Mouse (Mus musculus): ENCODE results near the gene Il7r. TPM values are rescaled to one million over a fixed set of nuclear protein-coding genes. Genes with fewer than 3 reads are reported as not detected.
A peak's percentile ranks its signal among the peaks of the same experiment; 100 is the strongest.

The Il7r gene
- total and polyA plus RNA-seq, 3 experiments: not detected

DNA sequence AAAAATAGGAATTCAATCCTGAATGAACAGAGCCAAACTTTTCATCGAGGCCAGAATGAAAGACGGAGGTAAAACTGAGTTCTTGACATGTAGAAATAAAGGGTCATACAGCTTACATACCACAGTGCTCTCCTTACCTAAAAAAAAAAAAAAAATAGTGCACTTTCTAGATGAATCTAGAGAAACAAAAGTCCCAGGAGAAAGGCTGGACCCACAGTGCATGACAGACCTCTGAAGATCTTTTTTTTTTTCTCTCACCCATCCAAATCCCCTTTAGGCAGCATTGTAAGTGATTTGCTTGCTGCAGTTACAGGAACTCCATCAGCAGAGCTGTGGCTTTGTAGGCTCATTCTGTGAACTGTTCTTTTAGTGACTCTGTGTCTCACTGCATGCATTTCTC lies 19.0 kb upstream of the Il7r start:
- Histone ChIP-seq H3K36me3 (ENCODE audit: control insufficient read depth in 1 of 2, insufficient read depth in 2 of 2, low read length in 2 of 2) (no peaks in the 10 kb centered on the region), H3K79me2 (ENCODE audit: control insufficient read depth, insufficient read depth, low read length, poor library complexity) (no peaks in the 10 kb centered on the region), H3K9ac (ENCODE audit: control insufficient read depth, low read depth, low read length, poor library complexity, severe bottlenecking) (no peak overlapping the region), H3K9me3 (replicated peaks; ENCODE audit: insufficient read depth, low read length) (no peaks in the 10 kb centered on the region), H3K4me1 (ENCODE audit: control insufficient read depth in 1 of 2, insufficient read depth in 2 of 2, low read length in 2 of 2) (no peaks in the 10 kb centered on the region), H3K27ac (ENCODE audit: control insufficient read depth, low read depth, low read length) (no peak overlapping the region), H3K27me3 (ENCODE audit: control insufficient read depth in 1 of 2, insufficient read depth in 2 of 2, low read length in 2 of 2) (peaks cover 0 to 1% of the 10 kb centered on the region in 2 experiments; a peak in 3 of 4 replicates), H3K4me3 (ENCODE audit: control insufficient read depth in 1 of 2, insufficient read depth in 1 of 2, low read depth in 2 of 2, low read length in 2 of 2) (no peak overlapping the region)
- TF ChIP-seq POLR2AphosphoS2 (IDR thresholded peaks at IDR 0.05; ENCODE audit: low read length) (no peak), ZMIZ1 (IDR thresholded peaks at IDR 0.05; ENCODE audit: low read depth, low read length) (no peak), NRF1 (IDR thresholded peaks at IDR 0.05; ENCODE audit: insufficient read depth, low read depth, low read length, poor library complexity, severe bottlenecking) (no peak)
- no peak for DNase-seq (ENCODE audit: low read depth, low spot score)

DNA sequence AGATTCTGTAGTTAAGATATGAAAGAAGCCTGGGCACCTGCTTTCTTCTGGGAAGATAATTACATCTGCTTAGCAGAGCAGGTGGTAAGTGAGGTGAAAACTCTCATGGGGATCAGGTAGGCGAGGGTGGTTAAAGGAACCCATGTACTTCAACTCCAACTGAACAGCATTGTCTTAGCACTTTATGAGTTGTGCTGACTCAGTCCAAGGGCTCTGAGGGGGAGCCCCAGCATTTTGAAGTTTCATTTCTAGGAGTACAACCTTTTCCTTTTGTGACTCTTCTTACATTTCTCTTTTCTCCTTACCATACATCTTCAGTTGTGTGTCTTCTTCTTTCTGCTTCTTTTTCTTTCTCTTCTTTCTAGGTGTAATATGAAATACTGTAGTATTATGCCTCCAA lies 5.2 kb upstream of the Il7r start:
- H3K79me2 ChIP-seq (ENCODE audit: control insufficient read depth, insufficient read depth, low read length, poor library complexity): no peaks in the 10 kb centered on the region
- TF ChIP-seq USF1 (IDR thresholded peaks at IDR 0.05; ENCODE audit: low read depth, low read length) (no peak), EP300 (IDR thresholded peaks at IDR 0.05; ENCODE audit: low read depth in 1 of 2, low read length in 2 of 2) (no peak), MAFK (IDR thresholded peaks at IDR 0.05; ENCODE audit: borderline replicate concordance, low read depth, low read length) (no peak), CHD2 (IDR thresholded peaks at IDR 0.05; ENCODE audit: low read length) (no peak), SIN3A (IDR thresholded peaks at IDR 0.05; ENCODE audit: low read length) (no peak), MXI1 (IDR thresholded peaks at IDR 0.05; ENCODE audit: low read depth, low read length) (no peak)
- no peaks in the 10 kb centered on the region for H3K9me3 ChIP-seq (replicated peaks; ENCODE audit: insufficient read depth, low read length)
- no peak overlapping the region for H3K27ac ChIP-seq (ENCODE audit: control insufficient read depth, low read depth, low read length)
- no peaks in the 10 kb centered on the region for H3K4me1 ChIP-seq (ENCODE audit: control insufficient read depth in 1 of 2, insufficient read depth in 2 of 2, low read length in 2 of 2)
- no peaks in the 10 kb centered on the region for H3K36me3 ChIP-seq (ENCODE audit: control insufficient read depth in 1 of 2, insufficient read depth in 2 of 2, low read length in 2 of 2)
- no peak overlapping the region for H3K4me3 ChIP-seq (ENCODE audit: control insufficient read depth in 1 of 2, insufficient read depth in 1 of 2, low read depth in 2 of 2, low read length in 2 of 2)
- DNase-seq (ENCODE audit: low read depth, low spot score): no peak
- peaks cover 0 to 1% of the 10 kb centered on the region in 2 experiments; a peak in 3 of 4 replicates for H3K27me3 ChIP-seq (ENCODE audit: control insufficient read depth in 1 of 2, insufficient read depth in 2 of 2, low read length in 2 of 2)
- H3K9ac ChIP-seq (ENCODE audit: control insufficient read depth, low read depth, low read length, poor library complexity, severe bottlenecking): no peak overlapping the region

DNA sequence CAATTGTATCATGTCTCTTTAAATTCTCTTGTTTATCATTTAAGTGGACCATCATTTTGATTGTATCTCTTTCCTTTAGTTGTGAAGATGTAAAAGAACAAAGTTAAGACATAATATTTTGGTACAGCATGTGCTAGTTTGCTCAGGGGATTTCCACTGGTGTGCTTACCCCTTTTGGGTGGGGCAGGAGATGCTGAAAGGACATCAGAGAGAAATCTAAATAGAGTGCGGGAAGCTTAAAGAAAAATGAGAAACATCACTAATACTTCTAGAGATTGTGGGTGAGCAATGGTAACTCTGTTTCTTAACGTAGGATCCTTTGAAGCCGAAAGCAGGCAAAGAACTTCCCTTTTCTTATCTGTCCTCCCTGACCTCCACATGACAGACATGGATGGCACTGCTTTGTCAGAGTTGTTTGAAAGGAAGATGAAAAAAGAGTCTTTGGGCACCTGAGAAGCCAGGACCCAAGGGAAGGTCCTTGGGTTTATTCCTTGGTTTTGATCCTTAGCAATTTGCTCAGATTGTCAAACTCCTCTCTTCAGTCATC lies 3.5 kb upstream of the Il7r start:
- Histone ChIP-seq H3K4me3 (ENCODE audit: control insufficient read depth in 1 of 2, insufficient read depth in 1 of 2, low read depth in 2 of 2, low read length in 2 of 2) (no peak overlapping the region), H3K36me3 (ENCODE audit: control insufficient read depth in 1 of 2, insufficient read depth in 2 of 2, low read length in 2 of 2) (no peaks in the 10 kb centered on the region), H3K9me3 (replicated peaks; ENCODE audit: insufficient read depth, low read length) (no peaks in the 10 kb centered on the region), H3K9ac (ENCODE audit: control insufficient read depth, low read depth, low read length, poor library complexity, severe bottlenecking) (no peak overlapping the region), H3K27me3 (ENCODE audit: control insufficient read depth in 1 of 2, insufficient read depth in 2 of 2, low read length in 2 of 2) (peaks cover 0 to 1% of the 10 kb centered on the region in 2 experiments; a peak in 3 of 4 replicates), H3K4me1 (ENCODE audit: control insufficient read depth in 1 of 2, insufficient read depth in 2 of 2, low read length in 2 of 2) (no peaks in the 10 kb centered on the region), H3K27ac (ENCODE audit: control insufficient read depth, low read depth, low read length) (no peak overlapping the region), H3K79me2 (ENCODE audit: control insufficient read depth, insufficient read depth, low read length, poor library complexity) (no peaks in the 10 kb centered on the region)
- TF ChIP-seq ZMIZ1 (IDR thresholded peaks at IDR 0.05; ENCODE audit: low read depth, low read length) (no peak), TCF12 (IDR thresholded peaks at IDR 0.05; ENCODE audit: low read depth, low read length) (no peak), JUND (IDR thresholded peaks at IDR 0.05; ENCODE audit: low read depth, low read length) (no peak), EP300 (IDR thresholded peaks at IDR 0.05; ENCODE audit: low read depth in 1 of 2, low read length in 2 of 2) (peak in 1 of 2 experiments; percentile 54; a peak in 2 of 4 replicates), POLR2AphosphoS5 (IDR thresholded peaks at IDR 0.05; ENCODE audit: borderline replicate concordance, low read depth, low read length) (no peak), KAT2A (conservative IDR thresholded peaks at IDR 0.05; ENCODE audit: low read depth, low read length) (no peak), ZC3H11A (IDR thresholded peaks at IDR 0.05; ENCODE audit: low read depth, low read length) (no peak), RCOR1 (IDR thresholded peaks at IDR 0.05; ENCODE audit: low read depth, low read length) (peak; percentile 41; the same call in 1 of the 2 replicates), SMC3 (IDR thresholded peaks at IDR 0.05; ENCODE audit: low read depth, low read length) (no peak), HCFC1 (IDR thresholded peaks at IDR 0.05; ENCODE audit: low read depth, low read length) (no peak), GATA1 (IDR thresholded peaks at IDR 0.05; ENCODE audit: low read depth, low read length) (peak; percentile 63), RAD21 (IDR thresholded peaks at IDR 0.05; ENCODE audit: low read depth, low read length) (no peak), USF2 (IDR thresholded peaks at IDR 0.05; ENCODE audit: borderline replicate concordance in 1 of 2, insufficient read depth in 1 of 2, low read depth in 1 of 2, low read length in 2 of 2) (no peak), USF1 (IDR thresholded peaks at IDR 0.05; ENCODE audit: low read depth, low read length) (peak; percentile 24; the same call in 1 of the 2 replicates), ELF1 (IDR thresholded peaks at IDR 0.05; ENCODE audit: low read depth, low read length) (no peak), BHLHE40 (IDR thresholded peaks at IDR 0.05; ENCODE audit: borderline replicate concordance, low read depth, low read length) (no peak), ZKSCAN1 (IDR thresholded peaks at IDR 0.05; ENCODE audit: low read depth, low read length) (no peak), TBP (IDR thresholded peaks at IDR 0.05; ENCODE audit: low read depth, low read length) (0 out of 2 replicates have a peak, but pooled peaks have one; percentile 17)
- DNase-seq (ENCODE audit: low read depth, low spot score): peak; percentile 60
